Mouse (Mus musculus) inflammation-experienced regulatory T-cells, adult 6 months (primary cell): ENCODE data around the gene Gnptab. TPM values are rescaled to one million over a fixed set of nuclear protein-coding genes. Genes with fewer than 3 reads are reported as not detected.
"Not testable (repeated sequence)": the region's sequence is repeated elsewhere in the genome, so short reads cannot be mapped to it uniquely, and the experiment has no call there.

Experiments used
- ATAC-seq: one replicate; pipeline ENCODE4 v1.8.0; 2017
- polyA plus RNA-seq, 3 experiments: library from polyadenylated mRNA; unstranded; fragments of 100-300 nt; shearing (Covaris generic); gene quantifications; one replicate each; pipeline ENCODE4 v1.2.1; 2017

The Gnptab gene
- polyA plus RNA-seq, 3 experiments from 2014 or later = 6.5 to 9.1 (median 6.8) TPM

- no peak for ATAC-seq
These were observed 38.8 kb downstream of the Gnptab start for GRCm38 (mm10) chr10:88417686-88418085.

- ATAC-seq = no peak
These were observed 41.2 kb downstream of the Gnptab start for GRCm38 (mm10) chr10:88420141-88420541.

GRCm38 (mm10) chr10:88420655-88421435 is 41.9 kb downstream of the Gnptab start:
- peak; percentile 97 for ATAC-seq

GRCm38 (mm10) chr10:88426158-88426816 is 47.4 kb downstream of the Gnptab start:
- ATAC-seq = peak; percentile 91

- no peak for ATAC-seq
These were observed 48.0 kb downstream of the Gnptab start for GRCm38 (mm10) chr10:88426896-88427295.

- ATAC-seq = no peak
These were observed 49.1 kb downstream of the Gnptab start for GRCm38 (mm10) chr10:88427998-88428397.

GRCm38 (mm10) chr10:88441224-88441623 is 62.3 kb downstream of the Gnptab start:
- ATAC-seq = no peak

GRCm38 (mm10) chr10:88451221-88451620 is 72.3 kb downstream of the Gnptab start:
- no peak for ATAC-seq

- no peak for ATAC-seq
These were observed 73.1 kb downstream of the Gnptab start for GRCm38 (mm10) chr10:88451990-88452389.

GRCm38 (mm10) chr10:88457816-88458215 is 78.9 kb downstream of the Gnptab start:
- no peak for ATAC-seq

GRCm38 (mm10) chr10:88459502-88459992 is 80.6 kb downstream of the Gnptab start, which contains the start of gene Sycp3:
Sycp3 (plus strand) TSS chr10:88459569.
- no peak for ATAC-seq

- no peak for ATAC-seq
These were observed 81.3 kb downstream of the Gnptab start for GRCm38 (mm10) chr10:88460122-88460820.

GRCm38 (mm10) chr10:88482866-88483265 is 103.9 kb downstream of the Gnptab start:
- ATAC-seq = not testable (repeated sequence)

GRCm38 (mm10) chr10:88488629-88489028 is 109.7 kb downstream of the Gnptab start:
- ATAC-seq = no peak

GRCm38 (mm10) chr10:88491632-88492031 is 112.7 kb downstream of the Gnptab start:
- ATAC-seq = no peak

GRCm38 (mm10) chr10:88492658-88493057 is 113.7 kb downstream of the Gnptab start:
- ATAC-seq = no peak

- ATAC-seq = no peak
These were observed 116.1 kb downstream of the Gnptab start for GRCm38 (mm10) chr10:88494959-88495587.

Other genes with a start within 250 kb of the Gnptab start
- 10 to 100 TPM in 1 of 3 experiments, 1 to 10 TPM in 2; 1.2 to 20.6 (median 1.6) TPM for gene Parpbp, start 232.2 kb upstream of the Gnptab start, polyA plus RNA-seq
- 10 to 100 TPM; 34.8 to 67.8 (median 41.4) TPM for gene Nup37, start 232.1 kb upstream of the Gnptab start, polyA plus RNA-seq
- gene Washc3, start 178.0 kb upstream of the Gnptab start, polyA plus RNA-seq = 100 to 1,000 TPM; 103 to 112 (median 104) TPM
- gene Dram1, start 52 bp upstream of the Gnptab start, polyA plus RNA-seq = 1 to 10 TPM; 1.3 to 1.8 (median 1.7) TPM
- not detected for gene Sycp3, start 80.4 kb downstream of the Gnptab start, polyA plus RNA-seq
- 1 to 10 TPM; 2.6 to 5.2 (median 3.5) TPM for gene Chpt1, start 124.9 kb downstream of the Gnptab start, polyA plus RNA-seq
- not detected for gene Mybpc1, start 226.0 kb downstream of the Gnptab start, polyA plus RNA-seq